In the genomic region with DNA sequence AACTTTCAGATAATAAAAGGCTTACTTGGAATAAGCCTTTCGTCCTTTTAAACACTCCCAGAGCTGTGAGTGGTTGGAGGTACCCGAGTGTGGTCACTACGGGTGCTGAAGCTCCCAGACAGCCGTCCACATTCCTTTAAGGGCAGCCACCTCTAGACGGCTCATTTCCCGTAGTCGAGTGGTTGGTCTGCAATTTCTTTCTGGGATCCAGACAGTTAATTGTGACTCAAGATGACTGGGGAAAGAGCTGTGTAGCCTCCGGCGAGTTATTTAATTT, we compare ENCODE assay signal across 22 mouse cellular contexts.
"Had no signal": no experiment of that assay in that cellular context is flagged by ENCODE, and none has a peak within 500 bp of the region (broad histone marks: within the 10 kb centered on the region; RNA-seq: fewer than 3 reads in every experiment).

No protein-coding gene starts in this region.

- H3K9me3 ChIP-seq: heart, embryonic 10.5 days; heart, embryonic 12.5 days; hindbrain, embryonic 10.5 days; hindbrain, embryonic 12.5 days; kidney, embryonic 15.5 days; limb, embryonic 13.5 days; limb, embryonic 15.5 days; liver, embryonic 12.5 days had no signal

- DNase-seq: gastrocnemius, postnatal 14 days; gastrocnemius, postnatal 36 days; heart, adult 11 months; heart, adult 2 months; heart, postnatal 10 days; heart, postnatal 4 days; kidney, postnatal 14 days; layer of hippocampus, adult 9-11 months; layer of hippocampus, postnatal 36 days; left cerebral cortex, postnatal 4 days had no signal

- H3K9ac ChIP-seq: heart, embryonic 12.5 days; hindbrain, embryonic 12.5 days; hindbrain, embryonic 14.5 days; kidney, embryonic 15.5 days; limb, embryonic 13.5 days; limb, embryonic 15.5 days; liver, embryonic 12.5 days had no signal

- H3K27ac ChIP-seq: heart, adult 2 months; heart, embryonic 10.5 days; hindbrain, embryonic 10.5 days; hindbrain, embryonic 12.5 days; hindbrain, embryonic 14.5 days; hindbrain, postnatal 0 days; kidney, embryonic 15.5 days; kidney, postnatal 0 days; limb, embryonic 13.5 days; limb, embryonic 15.5 days; liver, embryonic 12.5 days had no signal

- H3K4me3 ChIP-seq: heart, adult 2 months; heart, embryonic 10.5 days; heart, embryonic 12.5 days; hindbrain, embryonic 10.5 days; hindbrain, embryonic 12.5 days; kidney, embryonic 15.5 days; limb, embryonic 13.5 days; limb, embryonic 15.5 days; liver, embryonic 12.5 days had no signal

- H3K36me3 ChIP-seq: heart, embryonic 10.5 days; heart, embryonic 12.5 days; hindbrain, embryonic 10.5 days; hindbrain, embryonic 12.5 days; kidney, embryonic 15.5 days; limb, embryonic 13.5 days; limb, embryonic 15.5 days; liver, embryonic 12.5 days had no signal

- H3K4me2 ChIP-seq: hindbrain, embryonic 12.5 days; hindbrain, embryonic 14.5 days; kidney, embryonic 15.5 days; limb, embryonic 13.5 days; limb, embryonic 15.5 days; liver, embryonic 12.5 days had no signal

- ATAC-seq: hindbrain, postnatal 0 days; intestine, embryonic 16.5 days; liver, embryonic 12.5 days had no signal

- H3K27me3 ChIP-seq: heart, embryonic 12.5 days; hindbrain, embryonic 12.5 days; kidney, embryonic 15.5 days; limb, embryonic 13.5 days had no signal

- H3K4me1 ChIP-seq: hindbrain, embryonic 10.5 days; hindbrain, embryonic 12.5 days; liver, embryonic 12.5 days had no signal
